Mouse (Mus musculus) embryonic facial prominence, embryonic 14.5 days (tissue): ENCODE results near the gene Fmn2. TPM values are rescaled to one million over a fixed set of nuclear protein-coding genes. Genes with fewer than 3 reads are reported as not detected.

Experiments
- ATAC-seq: fragments of 200-750 bp; cut with Nextera tagmentation; 2 replicates; pipeline ENCODE4 v1.8.0; 2017; ENCODE audit warnings: low read depth, moderate number of reproducible peaks, moderate TSS enrichment
- DNase-seq: peaks from one replicate; pipeline ENCODE4 v3.0.0-alpha.2; 2015; ENCODE audit warnings: low spot score
- H3K27ac ChIP-seq: fragments of 300-500 bp; sonication (generic); replicated peaks from 2 replicates; pipeline ENCODE4 v1.5.1; 2014; ENCODE audit warnings: low read depth, mild to moderate bottlenecking, low read length, moderate library complexity
- H3K27me3 ChIP-seq: fragments of 300-500 bp; sonication (generic); replicated peaks from 2 replicates; pipeline ENCODE4 v1.6.1; 2014; ENCODE audit warnings: low read length; ENCODE audit not compliant: control insufficient read depth, insufficient read depth
- H3K36me3 ChIP-seq: fragments of 300-500 bp; sonication (generic); 2 replicates; pipeline ENCODE4 v1.6.1; 2014; ENCODE audit warnings: low read length, mixed read lengths; ENCODE audit not compliant: control insufficient read depth, insufficient read depth
- H3K4me1 ChIP-seq: fragments of 300-500 bp; sonication (generic); 2 replicates; pipeline ENCODE4 v1.6.1; 2014; ENCODE audit warnings: antibody characterized with exemption, low read length; ENCODE audit not compliant: control insufficient read depth, insufficient read depth
- H3K4me2 ChIP-seq: fragments of 300-500 bp; sonication (generic); 2 replicates; pipeline ENCODE4 v1.6.1; 2014; ENCODE audit warnings: low read depth, mild to moderate bottlenecking, low read length, moderate library complexity, mixed read lengths
- H3K4me3 ChIP-seq: fragments of 300-500 bp; sonication (generic); 2 replicates; pipeline ENCODE4 v1.5.1; 2014; ENCODE audit warnings: low read depth, mild to moderate bottlenecking, low read length
- H3K9ac ChIP-seq: fragments of 300-500 bp; sonication (generic); 2 replicates; pipeline ENCODE4 v1.6.1; 2014; ENCODE audit warnings: low read depth, mild to moderate bottlenecking, low read length, moderate library complexity, mixed read lengths
- H3K9me3 ChIP-seq: fragments of 300-500 bp; sonication (generic); 2 replicates; pipeline ENCODE4 v1.6.1; 2016; ENCODE audit warnings: low read length; ENCODE audit not compliant: control insufficient read depth
- WGBS: fragments of 180-500 bp; shearing (Covaris S2); extraction: QIAGEN DNeasy Blood & Tissue Kit; methylation state at CpG from one replicate; pipeline ENCODE4 v1.1.7; 2014; 5-methylcytosine and 5-hydroxymethylcytosine counted together
- polyA plus RNA-seq: library from polyadenylated mRNA; unstranded; fragments of >200 nt; fragmentation: Nextera tagmentation; extraction: Ambion mirVana; gene quantifications from 2 replicates; pipeline ENCODE4 v1.2.1, GENCODE M21; 2014

Fmn2 gene
- polyA plus RNA-seq, 1 experiment from 2014 or later = 1.3 TPM

DNA sequence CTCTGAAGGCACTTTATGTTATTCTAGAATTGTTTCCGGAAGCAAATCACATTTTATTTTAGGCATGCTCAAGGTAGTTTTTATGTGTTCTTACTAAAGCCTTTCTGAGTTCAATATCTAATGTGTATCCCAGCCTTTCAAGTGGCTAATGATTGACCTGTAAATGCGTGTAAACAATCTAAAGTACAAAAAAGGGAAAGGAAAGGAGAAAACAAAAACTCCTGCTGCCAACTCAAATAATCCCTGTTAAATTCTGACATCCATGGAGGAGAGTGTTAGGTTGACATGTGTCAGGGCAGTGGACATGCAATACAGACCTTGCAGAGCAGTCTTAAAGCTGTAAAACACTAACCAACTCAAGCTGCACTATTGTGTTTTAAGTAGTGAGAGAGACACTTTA is 241.0 kb downstream of the Fmn2 start:
- H3K36me3 ChIP-seq = no peaks in the 10 kb centered on the region
- no peak overlapping the region for H3K4me2 ChIP-seq
- 79% methylated on average over 2 of the region's 2 CpGs for WGBS
- H3K4me3 ChIP-seq = no peak overlapping the region
- ATAC-seq = no peak
- no peaks in the 10 kb centered on the region for H3K9me3 ChIP-seq
- H3K27me3 ChIP-seq = no peaks in the 10 kb centered on the region
- DNase-seq = no peak
- no peaks in the 10 kb centered on the region for H3K4me1 ChIP-seq
- H3K9ac ChIP-seq = no peak overlapping the region
- H3K27ac ChIP-seq = no peak overlapping the region

DNA sequence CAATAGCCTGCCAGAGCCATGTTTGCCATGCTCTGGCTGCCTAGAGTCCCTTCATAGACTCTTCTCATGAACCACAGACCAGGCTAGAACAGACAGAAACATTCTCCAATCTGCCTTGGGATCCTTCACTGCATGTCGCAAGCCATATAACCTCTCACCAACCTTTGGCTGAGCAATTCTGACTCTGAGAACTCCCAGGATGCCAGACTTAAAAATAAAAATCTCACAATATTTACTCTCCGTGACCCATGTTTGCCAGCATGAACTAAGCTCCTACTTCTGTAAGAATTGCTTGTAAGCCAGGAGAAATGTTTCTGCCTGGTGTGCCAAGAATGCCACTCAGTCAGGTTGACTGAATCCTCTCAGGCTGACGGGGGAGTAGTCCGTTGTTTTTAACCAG is 246.9 kb downstream of the Fmn2 start:
- H3K9ac ChIP-seq = no peak overlapping the region
- no peak overlapping the region for H3K27ac ChIP-seq
- DNase-seq (no peak), ATAC-seq (no peak)
- H3K36me3 ChIP-seq = no peaks in the 10 kb centered on the region
- H3K27me3 ChIP-seq = no peaks in the 10 kb centered on the region
- 82% methylated on average over 4 of the region's 4 CpGs for WGBS
- no peak overlapping the region for H3K4me3 ChIP-seq
- no peaks in the 10 kb centered on the region for H3K4me1 ChIP-seq
- no peaks in the 10 kb centered on the region for H3K9me3 ChIP-seq
- no peak overlapping the region for H3K4me2 ChIP-seq

DNA sequence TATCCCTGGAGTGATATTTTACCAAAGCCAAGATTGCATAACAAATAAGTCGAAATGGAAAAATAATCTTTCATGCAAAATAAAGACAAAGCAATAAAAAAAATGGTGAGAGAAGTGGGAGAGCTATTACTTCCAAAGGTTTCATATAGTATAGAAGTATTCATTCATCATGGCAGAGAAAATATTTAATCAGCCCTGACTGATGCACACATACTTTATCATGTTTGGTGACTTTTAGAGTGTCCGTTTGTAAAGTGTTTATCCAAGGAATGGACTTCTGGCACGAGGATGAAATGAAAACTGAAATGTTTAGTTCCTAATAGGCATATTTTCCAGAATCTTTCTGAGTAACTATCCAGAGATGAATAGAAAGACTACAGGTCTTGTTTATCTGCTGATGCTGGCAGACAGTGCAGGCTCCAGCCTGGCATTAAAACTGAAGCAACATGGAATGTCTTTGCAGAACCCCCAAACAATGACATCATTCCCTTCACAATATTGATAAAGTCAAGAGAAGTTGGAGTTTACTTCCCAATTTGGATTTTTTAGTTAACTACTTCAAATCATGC is 249.4 kb downstream of the Fmn2 start:
- WGBS = 73% methylated on average over 3 of the region's 3 CpGs
- no peak for DNase-seq

DNA sequence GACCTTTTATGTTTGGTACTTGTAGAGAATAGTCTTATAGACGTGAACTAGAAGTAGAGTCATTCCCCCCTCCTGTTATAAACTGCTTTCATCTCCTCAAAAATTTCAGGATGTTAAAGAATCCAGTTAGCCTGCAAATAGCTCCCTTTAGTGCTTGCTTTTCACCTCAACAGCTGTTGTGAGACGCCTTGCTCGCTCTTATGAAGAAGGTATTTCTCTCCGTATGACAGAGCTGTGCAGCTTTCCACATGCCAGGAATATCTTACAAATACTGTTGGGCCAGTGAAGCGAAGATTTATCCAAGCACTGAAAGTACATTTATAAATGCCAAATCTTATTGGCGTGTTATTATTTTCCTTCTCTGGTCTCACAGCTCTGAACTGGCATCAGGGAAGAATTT is 257.7 kb downstream of the Fmn2 start:
- no peak overlapping the region for H3K4me3 ChIP-seq
- H3K27ac ChIP-seq = no peak overlapping the region
- H3K4me2 ChIP-seq = no peak overlapping the region
- WGBS = 78% methylated on average over 6 of the region's 6 CpGs
- H3K36me3 ChIP-seq = no peaks in the 10 kb centered on the region
- H3K9ac ChIP-seq = no peak overlapping the region
- peaks cover 8% of the 10 kb centered on the region for H3K9me3 ChIP-seq
- DNase-seq (no peak), ATAC-seq (no peak)
- no peaks in the 10 kb centered on the region for H3K4me1 ChIP-seq
- no peaks in the 10 kb centered on the region for H3K27me3 ChIP-seq

More for the DNA sequence above, 249.4 kb downstream of the Fmn2 start:
- no peak overlapping the region for H3K27ac ChIP-seq
- no peak overlapping the region for H3K9ac ChIP-seq
- H3K4me1 ChIP-seq = no peaks in the 10 kb centered on the region
- no peaks in the 10 kb centered on the region for H3K27me3 ChIP-seq
- no peak overlapping the region for H3K4me2 ChIP-seq
- no peaks in the 10 kb centered on the region for H3K36me3 ChIP-seq
- no peaks in the 10 kb centered on the region for H3K9me3 ChIP-seq
- no peak overlapping the region for H3K4me3 ChIP-seq
- ATAC-seq = no peak

DNA sequence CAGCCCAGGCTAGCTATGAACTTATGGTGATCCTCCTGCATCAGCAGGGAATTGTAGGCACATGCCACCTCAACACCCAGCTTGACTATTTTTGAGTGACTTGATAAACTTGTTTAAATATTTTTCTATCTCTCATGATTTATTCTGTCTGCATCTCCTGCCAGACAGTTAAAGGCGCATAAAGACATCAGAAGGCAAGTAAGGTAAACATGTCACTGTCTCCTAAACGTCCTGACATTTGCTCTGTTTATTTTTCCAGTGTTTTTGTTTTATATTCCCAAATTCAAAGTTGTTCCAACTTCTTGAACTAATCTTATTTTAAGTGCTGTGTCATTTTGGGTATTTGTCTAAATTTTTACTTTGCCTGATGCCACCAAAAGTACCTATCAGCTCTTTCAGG is 264.1 kb downstream of the Fmn2 start:
- no peaks in the 10 kb centered on the region for H3K36me3 ChIP-seq
- no peak overlapping the region for H3K4me2 ChIP-seq
- H3K9me3 ChIP-seq = peaks cover 8% of the 10 kb centered on the region
- no peak overlapping the region for H3K27ac ChIP-seq
- ATAC-seq = no peak
- no peaks in the 10 kb centered on the region for H3K27me3 ChIP-seq
- no peaks in the 10 kb centered on the region for H3K4me1 ChIP-seq
- no peak for DNase-seq
- H3K4me3 ChIP-seq = no peak overlapping the region
- no peak overlapping the region for H3K9ac ChIP-seq
- 46% methylated on average over 2 of the region's 2 CpGs for WGBS

DNA sequence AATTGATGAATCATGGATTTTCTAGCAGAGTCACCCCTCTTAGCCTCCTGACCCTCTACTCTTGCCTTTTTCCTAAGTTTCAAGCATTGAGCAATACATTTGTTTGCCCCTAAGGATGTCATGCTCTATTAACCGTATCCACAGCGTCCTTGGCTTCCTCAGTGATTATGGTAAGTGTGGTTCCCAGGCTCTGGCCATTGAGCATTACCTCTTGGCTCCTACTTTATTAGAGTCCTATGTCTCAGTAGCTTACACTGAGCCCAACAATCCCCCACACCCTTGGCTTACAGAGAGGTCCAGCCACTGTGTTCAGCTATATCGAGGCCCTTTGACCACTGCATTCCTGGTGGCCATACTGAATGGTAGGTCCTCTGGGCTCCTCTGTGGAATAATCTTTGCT is 265.2 kb downstream of the Fmn2 start:
- Histone ChIP-seq H3K27me3 (no peaks in the 10 kb centered on the region), H3K4me2 (no peak overlapping the region), H3K4me3 (no peak overlapping the region), H3K4me1 (no peaks in the 10 kb centered on the region; the same call in 1 of the 2 replicates), H3K9me3 (peaks cover 8% of the 10 kb centered on the region), H3K27ac (no peak overlapping the region), H3K9ac (no peak overlapping the region), H3K36me3 (no peaks in the 10 kb centered on the region)
- DNase-seq (no peak), ATAC-seq (no peak)
- WGBS = 87% methylated on average over 3 of the region's 3 CpGs

DNA sequence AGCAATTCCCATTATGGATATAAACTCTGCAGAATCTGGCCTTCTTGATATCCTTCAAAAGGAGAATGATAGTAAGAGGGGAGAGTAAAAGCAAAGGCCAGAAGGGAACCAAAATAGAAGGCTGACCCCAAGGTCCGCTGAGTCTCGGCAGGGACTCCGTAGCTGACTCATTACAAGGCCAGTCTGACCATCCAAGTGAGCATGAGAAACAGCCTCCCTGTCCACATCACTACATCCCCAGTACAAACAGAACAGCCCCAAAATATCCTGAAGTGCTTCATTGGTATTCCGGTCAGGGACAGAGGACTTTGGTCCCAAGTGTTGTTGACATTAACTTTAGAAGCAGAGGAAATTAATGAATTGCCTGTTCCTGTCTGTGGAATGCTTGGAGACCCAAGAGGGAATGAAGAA is 270.3 kb downstream of the Fmn2 start:
- no peak overlapping the region for H3K4me2 ChIP-seq
- H3K36me3 ChIP-seq = no peaks in the 10 kb centered on the region
- no peak overlapping the region for H3K9ac ChIP-seq
- no peak overlapping the region for H3K4me3 ChIP-seq
- WGBS = 71% methylated on average over 4 of the region's 4 CpGs
- H3K9me3 ChIP-seq = no peaks in the 10 kb centered on the region
- H3K27me3 ChIP-seq = no peaks in the 10 kb centered on the region
- ATAC-seq (no peak), DNase-seq (no peak)
- no peak overlapping the region for H3K27ac ChIP-seq
- H3K4me1 ChIP-seq = no peaks in the 10 kb centered on the region; the same call in 1 of the 2 replicates

DNA sequence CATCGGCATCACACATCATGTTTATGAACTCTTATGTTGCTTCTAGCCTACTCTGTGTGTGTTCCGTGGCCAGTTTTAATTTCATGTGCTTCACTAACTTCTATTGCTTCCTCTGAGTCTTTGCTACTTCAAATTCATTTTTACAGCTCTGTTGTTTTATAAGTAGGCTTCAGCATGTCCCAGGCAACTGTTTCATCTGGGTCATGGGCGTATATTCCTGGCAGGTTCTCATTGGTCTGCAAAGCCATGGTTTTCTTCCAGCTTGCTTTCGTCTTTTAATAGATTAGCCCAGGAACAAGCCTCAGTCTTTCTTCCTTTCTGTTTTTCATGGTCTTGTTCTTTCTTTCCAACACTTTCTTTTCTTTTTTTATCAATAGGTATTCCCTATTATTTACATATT is 279.4 kb downstream of the Fmn2 start:
- ATAC-seq (no peak), DNase-seq (no peak)
- Histone ChIP-seq H3K27me3 (no peaks in the 10 kb centered on the region), H3K4me1 (no peaks in the 10 kb centered on the region), H3K4me3 (no peak overlapping the region), H3K36me3 (no peaks in the 10 kb centered on the region), H3K4me2 (no peak overlapping the region), H3K9ac (no peak overlapping the region), H3K9me3 (no peaks in the 10 kb centered on the region), H3K27ac (no peak overlapping the region)
- WGBS = 92% methylated on average over 4 of the region's 4 CpGs

DNA sequence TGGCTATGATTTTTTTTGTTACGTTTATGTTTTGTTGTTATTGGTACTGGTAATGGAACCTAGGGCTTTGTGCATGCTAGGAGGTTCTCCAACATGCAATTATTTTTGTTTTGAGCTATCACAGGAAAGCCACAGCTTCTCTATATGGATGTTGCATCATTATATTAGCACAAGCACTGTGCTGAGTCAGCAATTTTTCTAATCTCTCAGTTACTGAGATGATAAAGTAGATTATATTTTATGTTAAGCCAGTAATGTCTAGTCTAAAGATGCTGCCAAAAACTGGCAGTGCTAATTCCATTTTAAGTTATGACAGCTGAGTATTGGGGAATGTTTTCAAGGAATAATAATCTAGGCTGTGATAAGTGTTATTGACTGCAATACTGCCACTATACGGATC is 287.0 kb downstream of the Fmn2 start:
- ATAC-seq (no peak), DNase-seq (no peak)
- Histone ChIP-seq H3K4me3 (no peak overlapping the region), H3K9me3 (no peaks in the 10 kb centered on the region), H3K36me3 (no peaks in the 10 kb centered on the region), H3K27ac (no peak overlapping the region), H3K27me3 (no peaks in the 10 kb centered on the region), H3K4me1 (no peaks in the 10 kb centered on the region), H3K9ac (no peak overlapping the region), H3K4me2 (no peak overlapping the region)
- 86% methylated on average over 2 of the region's 2 CpGs for WGBS
